Mouse (Mus musculus): ENCODE measurements at regions not wholly inside any gene's neighbourhood (a gene's known extent, or its start where the extent isn't known, plus 50 kb on each side); places are given as distances from the start of the nearest gene placed in this dataset.
"Not testable (repeated sequence)": the region's sequence is repeated elsewhere in the genome, so short reads cannot be mapped to it uniquely, and the experiment has no call there.

GRCm38 (mm10) chr15:5646673-5647072 lies 402.7 kb upstream of the Ptger4 start:
- DNase-seq, result no peak

GRCm38 (mm10) chr15:5658796-5659195 lies 414.8 kb upstream of the Ptger4 start:
- DNase-seq, result no peak

GRCm38 (mm10) chr15:5660819-5661218 lies 416.8 kb upstream of the Ptger4 start:
- no peak for DNase-seq

- DNase-seq, result no peak
Measured at GRCm38 (mm10) chr15:5671781-5672180, 427.8 kb upstream of the Ptger4 start.

GRCm38 (mm10) chr15:5676704-5677103 lies 432.7 kb upstream of the Ptger4 start:
- no peak for DNase-seq

GRCm38 (mm10) chr15:5693810-5694209 lies 449.8 kb upstream of the Ptger4 start:
- no peak for DNase-seq

- DNase-seq, result no peak
Measured at GRCm38 (mm10) chr15:5695015-5695414, 451.0 kb upstream of the Ptger4 start.

- no peak for DNase-seq
Measured at GRCm38 (mm10) chr15:5708454-5708853, 464.5 kb upstream of the Ptger4 start.

- DNase-seq, result no peak
Measured at GRCm38 (mm10) chr15:5740658-5741057, 496.7 kb upstream of the Ptger4 start.

- no peak for DNase-seq
Measured at GRCm38 (mm10) chr15:5743893-5744292, 499.9 kb upstream of the Ptger4 start.

GRCm38 (mm10) chr15:5758690-5759089 lies 514.7 kb upstream of the Ptger4 start:
- no peak for DNase-seq

GRCm38 (mm10) chr15:5762216-5762615 lies 518.2 kb upstream of the Ptger4 start:
- no peak for DNase-seq

- no peak for DNase-seq
Measured at GRCm38 (mm10) chr15:5777074-5777473, 522.5 kb upstream of the Dab2 start.

GRCm38 (mm10) chr15:5799917-5800316 lies 499.7 kb upstream of the Dab2 start:
- DNase-seq, result no peak

- no peak for DNase-seq
Measured at GRCm38 (mm10) chr15:5811154-5811732, 488.3 kb upstream of the Dab2 start.

GRCm38 (mm10) chr15:5811958-5812357 lies 487.6 kb upstream of the Dab2 start:
- DNase-seq, result no peak

GRCm38 (mm10) chr15:5817901-5818576 lies 481.5 kb upstream of the Dab2 start:
- DNase-seq, result no peak

GRCm38 (mm10) chr15:5839963-5840362 lies 459.6 kb upstream of the Dab2 start:
- DNase-seq, result no peak

- DNase-seq, result not testable (repeated sequence)
Measured at GRCm38 (mm10) chr15:5841369-5842149, 458.0 kb upstream of the Dab2 start.

GRCm38 (mm10) chr15:5846571-5846970 lies 453.0 kb upstream of the Dab2 start:
- DNase-seq, result no peak

- no peak for DNase-seq
Measured at GRCm38 (mm10) chr15:5847413-5848100, 452.0 kb upstream of the Dab2 start.

- no peak for DNase-seq
Measured at GRCm38 (mm10) chr15:5852523-5852922, 447.1 kb upstream of the Dab2 start.

GRCm38 (mm10) chr15:5869289-5869688 lies 430.3 kb upstream of the Dab2 start:
- DNase-seq, result no peak
